Mouse (Mus musculus): ENCODE data around the gene Tm9sf2. TPM values are rescaled to one million over a fixed set of nuclear protein-coding genes. Genes with fewer than 3 reads are reported as not detected.

Tm9sf2 gene
- 78.4 and 106 TPM in 2 replicates for polyA plus RNA-seq (2012)

GRCm38 (mm10) chr14:122106822-122107468 lies at the start of gene Tm9sf2:
Gene Tm9sf2, plus strand, starts transcription at chr14:122107038.

GRCm38 (mm10) chr14:122181078-122181814 lies 74.4 kb downstream of the Tm9sf2 start, which contains the start of gene Clybl:
Gene Clybl, plus strand, starts transcription at chr14:122181704.

Other genes with a start within 250 kb of the Tm9sf2 start
- gene Ubac2, start 228.4 kb upstream of the Tm9sf2 start, polyA plus RNA-seq (2012), result 52.6 and 55.8 TPM in 2 replicates
- 2.1 TPM in 2 replicates for gene Gpr18, start 191.3 kb upstream of the Tm9sf2 start, polyA plus RNA-seq (2012)
- 1.7 and 2.3 TPM in 2 replicates for gene Gpr183, start 141.8 kb upstream of the Tm9sf2 start, polyA plus RNA-seq (2012)
- 0.07 and 0.10 TPM in 2 replicates for gene Timm8a2, start 72.4 kb upstream of the Tm9sf2 start, polyA plus RNA-seq (2012)
- 10.1 and 11.3 TPM in 2 replicates for gene Clybl, start 74.7 kb downstream of the Tm9sf2 start, polyA plus RNA-seq (2012)

Data from megakaryocyte-erythroid progenitor cell, adult 5 weeks (primary cell).